Mouse (Mus musculus): ENCODE measurements around the gene Scfd2. TPM values are rescaled to one million over a fixed set of nuclear protein-coding genes. Genes with fewer than 3 reads are reported as not detected.

The Scfd2 gene
- polyA plus RNA-seq, 1 experiment = 14.9 TPM

GRCm38 (mm10) chr5:74288206-74288605, 243.4 kb downstream of the Scfd2 start:
- H3K27ac ChIP-seq (ENCODE audit: control insufficient read depth, insufficient read depth, low read depth, low read length) = no peak overlapping the region
- no peaks in the 10 kb centered on the region for H3K4me1 ChIP-seq (ENCODE audit: control insufficient read depth, insufficient read depth, low read length)
- no peak overlapping the region for H3K4me3 ChIP-seq (ENCODE audit: control insufficient read depth, low read depth, low read length)
- no peaks in the 10 kb centered on the region for H3K36me3 ChIP-seq (ENCODE audit: control insufficient read depth, insufficient read depth, low read length)
- TF ChIP-seq POLR2A (IDR thresholded peaks at IDR 0.05; ENCODE audit: control insufficient read depth, low read depth, low read length) = no peak
- no peak for TF ChIP-seq CTCF (IDR thresholded peaks at IDR 0.05; ENCODE audit: control insufficient read depth, insufficient read depth, insufficient replicate concordance, low read depth, low read length)
- H3K27me3 ChIP-seq (ENCODE audit: control insufficient read depth, insufficient read depth, low read length) = no peaks in the 10 kb centered on the region

GRCm38 (mm10) chr5:74286301-74286700, 245.3 kb downstream of the Scfd2 start:
- Histone ChIP-seq H3K4me1 (ENCODE audit: control insufficient read depth, insufficient read depth, low read length) (peaks cover 2% of the 10 kb centered on the region), H3K4me3 (ENCODE audit: control insufficient read depth, low read depth, low read length) (no peak overlapping the region), H3K36me3 (ENCODE audit: control insufficient read depth, insufficient read depth, low read length) (no peaks in the 10 kb centered on the region), H3K27me3 (ENCODE audit: control insufficient read depth, insufficient read depth, low read length) (no peaks in the 10 kb centered on the region), H3K27ac (ENCODE audit: control insufficient read depth, insufficient read depth, low read depth, low read length) (no peak overlapping the region)
- no peak for TF ChIP-seq CTCF (IDR thresholded peaks at IDR 0.05; ENCODE audit: control insufficient read depth, insufficient read depth, insufficient replicate concordance, low read depth, low read length)
- no peak for TF ChIP-seq POLR2A (IDR thresholded peaks at IDR 0.05; ENCODE audit: control insufficient read depth, low read depth, low read length)

- no peak overlapping the region for H3K27ac ChIP-seq (ENCODE audit: control insufficient read depth, insufficient read depth, low read depth, low read length)
- no peaks in the 10 kb centered on the region for H3K27me3 ChIP-seq (ENCODE audit: control insufficient read depth, insufficient read depth, low read length)
- no peak for TF ChIP-seq POLR2A (IDR thresholded peaks at IDR 0.05; ENCODE audit: control insufficient read depth, low read depth, low read length)
- no peak for TF ChIP-seq CTCF (IDR thresholded peaks at IDR 0.05; ENCODE audit: control insufficient read depth, insufficient read depth, insufficient replicate concordance, low read depth, low read length)
- H3K4me1 ChIP-seq (ENCODE audit: control insufficient read depth, insufficient read depth, low read length) = peaks cover 2% of the 10 kb centered on the region
- H3K4me3 ChIP-seq (ENCODE audit: control insufficient read depth, low read depth, low read length) = no peak overlapping the region
- no peaks in the 10 kb centered on the region for H3K36me3 ChIP-seq (ENCODE audit: control insufficient read depth, insufficient read depth, low read length)
These were observed 245.8 kb downstream of the Scfd2 start for GRCm38 (mm10) chr5:74285764-74286163.

- Histone ChIP-seq H3K4me3 (ENCODE audit: control insufficient read depth, low read depth, low read length) (no peak overlapping the region), H3K27me3 (ENCODE audit: control insufficient read depth, insufficient read depth, low read length) (no peaks in the 10 kb centered on the region), H3K27ac (ENCODE audit: control insufficient read depth, insufficient read depth, low read depth, low read length) (no peak overlapping the region), H3K36me3 (ENCODE audit: control insufficient read depth, insufficient read depth, low read length) (no peaks in the 10 kb centered on the region), H3K4me1 (ENCODE audit: control insufficient read depth, insufficient read depth, low read length) (peaks cover 2% of the 10 kb centered on the region)
- TF ChIP-seq POLR2A (IDR thresholded peaks at IDR 0.05; ENCODE audit: control insufficient read depth, low read depth, low read length) (no peak), CTCF (IDR thresholded peaks at IDR 0.05; ENCODE audit: control insufficient read depth, insufficient read depth, insufficient replicate concordance, low read depth, low read length) (no peak)
These were observed 246.3 kb downstream of the Scfd2 start for GRCm38 (mm10) chr5:74285289-74285688.

GRCm38 (mm10) chr5:74283545-74283944, 248.0 kb downstream of the Scfd2 start:
- Histone ChIP-seq H3K36me3 (ENCODE audit: control insufficient read depth, insufficient read depth, low read length) (no peaks in the 10 kb centered on the region), H3K4me1 (ENCODE audit: control insufficient read depth, insufficient read depth, low read length) (peaks cover 7% of the 10 kb centered on the region), H3K4me3 (ENCODE audit: control insufficient read depth, low read depth, low read length) (no peak overlapping the region), H3K27me3 (ENCODE audit: control insufficient read depth, insufficient read depth, low read length) (no peaks in the 10 kb centered on the region), H3K27ac (ENCODE audit: control insufficient read depth, insufficient read depth, low read depth, low read length) (no peak overlapping the region)
- TF ChIP-seq CTCF (IDR thresholded peaks at IDR 0.05; ENCODE audit: control insufficient read depth, insufficient read depth, insufficient replicate concordance, low read depth, low read length) (peak; percentile 33; the same call in 1 of the 2 replicates), POLR2A (IDR thresholded peaks at IDR 0.05; ENCODE audit: control insufficient read depth, low read depth, low read length) (no peak)

- TF ChIP-seq CTCF (IDR thresholded peaks at IDR 0.05; ENCODE audit: control insufficient read depth, insufficient read depth, insufficient replicate concordance, low read depth, low read length) = no peak
- no peak for TF ChIP-seq POLR2A (IDR thresholded peaks at IDR 0.05; ENCODE audit: control insufficient read depth, low read depth, low read length)
- Histone ChIP-seq H3K27me3 (ENCODE audit: control insufficient read depth, insufficient read depth, low read length) (no peaks in the 10 kb centered on the region), H3K27ac (ENCODE audit: control insufficient read depth, insufficient read depth, low read depth, low read length) (no peak overlapping the region), H3K4me3 (ENCODE audit: control insufficient read depth, low read depth, low read length) (no peak overlapping the region), H3K4me1 (ENCODE audit: control insufficient read depth, insufficient read depth, low read length) (peaks cover 7% of the 10 kb centered on the region), H3K36me3 (ENCODE audit: control insufficient read depth, insufficient read depth, low read length) (no peaks in the 10 kb centered on the region)
These were observed 250.1 kb downstream of the Scfd2 start for GRCm38 (mm10) chr5:74281480-74281879.

GRCm38 (mm10) chr5:74279673-74280072, 251.9 kb downstream of the Scfd2 start:
- H3K27me3 ChIP-seq (ENCODE audit: control insufficient read depth, insufficient read depth, low read length) = no peaks in the 10 kb centered on the region
- peak overlapping the region; percentile 23; the same call in 1 of the 2 replicates for H3K4me3 ChIP-seq (ENCODE audit: control insufficient read depth, low read depth, low read length)
- H3K27ac ChIP-seq (ENCODE audit: control insufficient read depth, insufficient read depth, low read depth, low read length) = no peak overlapping the region
- peaks cover 7% of the 10 kb centered on the region for H3K4me1 ChIP-seq (ENCODE audit: control insufficient read depth, insufficient read depth, low read length)
- no peaks in the 10 kb centered on the region for H3K36me3 ChIP-seq (ENCODE audit: control insufficient read depth, insufficient read depth, low read length)
- no peak for TF ChIP-seq CTCF (IDR thresholded peaks at IDR 0.05; ENCODE audit: control insufficient read depth, insufficient read depth, insufficient replicate concordance, low read depth, low read length)
- TF ChIP-seq POLR2A (IDR thresholded peaks at IDR 0.05; ENCODE audit: control insufficient read depth, low read depth, low read length) = no peak

GRCm38 (mm10) chr5:74278428-74278827, 253.1 kb downstream of the Scfd2 start:
- H3K4me3 ChIP-seq (ENCODE audit: control insufficient read depth, low read depth, low read length) = peak overlapping the region; percentile 20
- peaks cover 7% of the 10 kb centered on the region for H3K4me1 ChIP-seq (ENCODE audit: control insufficient read depth, insufficient read depth, low read length)
- no peak overlapping the region for H3K27ac ChIP-seq (ENCODE audit: control insufficient read depth, insufficient read depth, low read depth, low read length)
- H3K27me3 ChIP-seq (ENCODE audit: control insufficient read depth, insufficient read depth, low read length) = no peaks in the 10 kb centered on the region
- TF ChIP-seq CTCF (IDR thresholded peaks at IDR 0.05; ENCODE audit: control insufficient read depth, insufficient read depth, insufficient replicate concordance, low read depth, low read length) (no peak), POLR2A (IDR thresholded peaks at IDR 0.05; ENCODE audit: control insufficient read depth, low read depth, low read length) (no peak)
- no peaks in the 10 kb centered on the region for H3K36me3 ChIP-seq (ENCODE audit: control insufficient read depth, insufficient read depth, low read length)

Data from testis, adult 2 months (tissue).